Mouse (Mus musculus): ENCODE measurements around the gene Slc1a5. TPM values are rescaled to one million over a fixed set of nuclear protein-coding genes. Genes with fewer than 3 reads are reported as not detected.

Gene Slc1a5
- polyA plus RNA-seq, 1 experiment from 2014 or later = 48.6 TPM

GRCm38 (mm10) chr7:16794886-16795285 lies 13.7 kb downstream of the Slc1a5 start:
- H3K9me3 ChIP-seq (ENCODE audit: control insufficient read depth, low read length) = no peaks in the 10 kb centered on the region
- H3K36me3 ChIP-seq (ENCODE audit: control insufficient read depth, insufficient read depth, low read length) = peaks cover 14% of the 10 kb centered on the region
- no peak for ATAC-seq (ENCODE audit: low FRiP score, low TSS enrichment)

GRCm38 (mm10) chr7:16804409-16805028 lies 23.4 kb downstream of the Slc1a5 start:
- Histone ChIP-seq H3K9me3 (ENCODE audit: control insufficient read depth, low read length) (no peaks in the 10 kb centered on the region), H3K4me1 (replicated peaks; ENCODE audit: control insufficient read depth, insufficient read depth) (no peaks in the 10 kb centered on the region), H3K4me2 (replicated peaks; ENCODE audit: low read depth) (no peak overlapping the region), H3K27ac (replicated peaks) (no peak overlapping the region), H3K9ac (ENCODE audit: low read length) (no peak overlapping the region), H3K36me3 (ENCODE audit: control insufficient read depth, insufficient read depth, low read length) (peaks cover 3% of the 10 kb centered on the region; the same call in 1 of the 2 replicates), H3K4me3 (ENCODE audit: low read depth, low read length) (no peak overlapping the region), H3K27me3 (ENCODE audit: control insufficient read depth, insufficient read depth, low read length) (no peaks in the 10 kb centered on the region)
- 0 out of 2 replicates have a peak, but pooled peaks have one; percentile 30 for ATAC-seq (ENCODE audit: low FRiP score, low TSS enrichment)
- no peak for DNase-seq (ENCODE audit: low spot score)
- no peak for TF ChIP-seq EP300 (optimal IDR thresholded peaks at IDR 0.05)
- peak; percentile 81 for TF ChIP-seq CTCF (IDR thresholded peaks at IDR 0.05; ENCODE audit: low read depth)
- 33% methylated on average over 8 of the region's 8 CpGs for WGBS

More at GRCm38 (mm10) chr7:16794886-16795285, 13.7 kb downstream of the Slc1a5 start:
- no peak overlapping the region for H3K9ac ChIP-seq (ENCODE audit: low read length)
- no peak overlapping the region for H3K4me2 ChIP-seq (replicated peaks; ENCODE audit: low read depth)
- no peak for DNase-seq (ENCODE audit: low spot score)
- TF ChIP-seq EP300 (optimal IDR thresholded peaks at IDR 0.05) = no peak
- TF ChIP-seq CTCF (IDR thresholded peaks at IDR 0.05; ENCODE audit: low read depth) = no peak
- H3K27ac ChIP-seq (replicated peaks) = no peak overlapping the region
- H3K4me3 ChIP-seq (ENCODE audit: low read depth, low read length) = no peak overlapping the region
- H3K4me1 ChIP-seq (replicated peaks; ENCODE audit: control insufficient read depth, insufficient read depth) = no peaks in the 10 kb centered on the region
- no peaks in the 10 kb centered on the region for H3K27me3 ChIP-seq (ENCODE audit: control insufficient read depth, insufficient read depth, low read length)
- 93% methylated on average over 5 of the region's 5 CpGs for WGBS

- whole genome bisulfite sequencing = 87% methylated on average over 9 of the region's 9 CpGs
- Histone ChIP-seq H3K4me2 (replicated peaks; ENCODE audit: low read depth) (no peak overlapping the region), H3K4me1 (replicated peaks; ENCODE audit: control insufficient read depth, insufficient read depth) (no peaks in the 10 kb centered on the region), H3K4me3 (ENCODE audit: low read depth, low read length) (no peak overlapping the region), H3K9me3 (ENCODE audit: control insufficient read depth, low read length) (no peaks in the 10 kb centered on the region), H3K27ac (replicated peaks) (no peak overlapping the region), H3K36me3 (ENCODE audit: control insufficient read depth, insufficient read depth, low read length) (peaks cover 8% of the 10 kb centered on the region; the same call in 1 of the 2 replicates), H3K9ac (ENCODE audit: low read length) (no peak overlapping the region), H3K27me3 (ENCODE audit: control insufficient read depth, insufficient read depth, low read length) (no peaks in the 10 kb centered on the region)
- no peak for TF ChIP-seq EP300 (optimal IDR thresholded peaks at IDR 0.05)
- peak; percentile 46 for TF ChIP-seq CTCF (IDR thresholded peaks at IDR 0.05; ENCODE audit: low read depth)
- peak; percentile 26 for DNase-seq (ENCODE audit: low spot score)
- no peak for ATAC-seq (ENCODE audit: low FRiP score, low TSS enrichment)
These were observed 26.8 kb downstream of the Slc1a5 start for GRCm38 (mm10) chr7:16807936-16808335.

- H3K4me2 ChIP-seq (replicated peaks; ENCODE audit: low read depth) = no peak overlapping the region
- DNase-seq (ENCODE audit: low spot score) (peak; percentile 45), ATAC-seq (ENCODE audit: low FRiP score, low TSS enrichment) (peak; percentile 53)
- no peak overlapping the region for H3K4me3 ChIP-seq (ENCODE audit: low read depth, low read length)
- WGBS = 51% methylated on average over 9 of the region's 9 CpGs
- H3K9ac ChIP-seq (ENCODE audit: low read length) = no peak overlapping the region
- TF ChIP-seq EP300 (optimal IDR thresholded peaks at IDR 0.05) (no peak), CTCF (IDR thresholded peaks at IDR 0.05; ENCODE audit: low read depth) (no peak)
- H3K36me3 ChIP-seq (ENCODE audit: control insufficient read depth, insufficient read depth, low read length) = peaks cover 8% of the 10 kb centered on the region; the same call in 1 of the 2 replicates
- H3K4me1 ChIP-seq (replicated peaks; ENCODE audit: control insufficient read depth, insufficient read depth) = no peaks in the 10 kb centered on the region
- H3K27me3 ChIP-seq (ENCODE audit: control insufficient read depth, insufficient read depth, low read length) = no peaks in the 10 kb centered on the region
- no peaks in the 10 kb centered on the region for H3K9me3 ChIP-seq (ENCODE audit: control insufficient read depth, low read length)
- no peak overlapping the region for H3K27ac ChIP-seq (replicated peaks)
These were observed 27.5 kb downstream of the Slc1a5 start for GRCm38 (mm10) chr7:16808647-16809046.

GRCm38 (mm10) chr7:16809739-16810138 lies 28.6 kb downstream of the Slc1a5 start:
- no peaks in the 10 kb centered on the region for H3K27me3 ChIP-seq (ENCODE audit: control insufficient read depth, insufficient read depth, low read length)
- H3K4me1 ChIP-seq (replicated peaks; ENCODE audit: control insufficient read depth, insufficient read depth) = no peaks in the 10 kb centered on the region
- no peak overlapping the region for H3K4me3 ChIP-seq (ENCODE audit: low read depth, low read length)
- peaks cover 8% of the 10 kb centered on the region; the same call in 1 of the 2 replicates for H3K36me3 ChIP-seq (ENCODE audit: control insufficient read depth, insufficient read depth, low read length)
- ATAC-seq (ENCODE audit: low FRiP score, low TSS enrichment) (peak; percentile 35; the same call in 1 of the 2 replicates), DNase-seq (ENCODE audit: low spot score) (peak; percentile 72)
- WGBS = 28% methylated on average over 10 of the region's 10 CpGs
- no peak overlapping the region for H3K9ac ChIP-seq (ENCODE audit: low read length)
- no peak overlapping the region for H3K4me2 ChIP-seq (replicated peaks; ENCODE audit: low read depth)
- H3K27ac ChIP-seq (replicated peaks) = no peak overlapping the region
- TF ChIP-seq CTCF (IDR thresholded peaks at IDR 0.05; ENCODE audit: low read depth) (peak; percentile 96), EP300 (optimal IDR thresholded peaks at IDR 0.05) (no peak)
- H3K9me3 ChIP-seq (ENCODE audit: control insufficient read depth, low read length) = no peaks in the 10 kb centered on the region

- no peak for TF ChIP-seq CTCF (IDR thresholded peaks at IDR 0.05; ENCODE audit: low read depth)
- no peak for TF ChIP-seq EP300 (optimal IDR thresholded peaks at IDR 0.05)
- Histone ChIP-seq H3K27me3 (ENCODE audit: control insufficient read depth, insufficient read depth, low read length) (no peaks in the 10 kb centered on the region), H3K4me3 (ENCODE audit: low read depth, low read length) (peak overlapping the region; percentile 10; the same call in 1 of the 2 replicates), H3K9me3 (ENCODE audit: control insufficient read depth, low read length) (no peaks in the 10 kb centered on the region), H3K4me2 (replicated peaks; ENCODE audit: low read depth) (peak overlapping the region; percentile 52), H3K27ac (replicated peaks) (no peak overlapping the region), H3K9ac (ENCODE audit: low read length) (no peak overlapping the region), H3K4me1 (replicated peaks; ENCODE audit: control insufficient read depth, insufficient read depth) (no peaks in the 10 kb centered on the region), H3K36me3 (ENCODE audit: control insufficient read depth, insufficient read depth, low read length) (peaks cover 8% of the 10 kb centered on the region; the same call in 1 of the 2 replicates)
- peak; percentile 16 for DNase-seq (ENCODE audit: low spot score)
- 71% methylated on average over 28 of the region's 28 CpGs for WGBS
- ATAC-seq (ENCODE audit: low FRiP score, low TSS enrichment) = no peak
These were observed 29.3 kb downstream of the Slc1a5 start for GRCm38 (mm10) chr7:16810399-16810919.
